Mouse (Mus musculus) ES-E14 (cell line): ENCODE results near the gene Edn1. TPM values are rescaled to one million over a fixed set of nuclear protein-coding genes. Genes with fewer than 3 reads are reported as not detected.

Source experiments
- DNase-seq: peaks from one replicate; pipeline ENCODE4 v3.0.0-alpha.2; 2013; ENCODE audit warnings: low read depth, low spot score
- H3K27ac ChIP-seq: 2 replicates; pipeline ENCODE4 v1.5.1; 2012; ENCODE audit warnings: low read depth, mild to moderate bottlenecking, low read length, moderate library complexity, mixed read lengths; ENCODE audit not compliant: poor library complexity, insufficient read depth, severe bottlenecking
- H3K36me3 ChIP-seq: 2 replicates; pipeline ENCODE4 v1.6.1; 2012; ENCODE audit warnings: mild to moderate bottlenecking, low read length, moderate library complexity, mixed read lengths; ENCODE audit not compliant: control insufficient read depth, poor library complexity, insufficient read depth, severe bottlenecking
- H3K4me1 ChIP-seq, 2 experiments: fragments of 150-350 bp in 1 of 2; sonication (generic) in 1 of 2; 2 replicates each; pipeline ENCODE4 v1.6.1; 2012; ENCODE audit warnings: low read length in 2 of 2, mild to moderate bottlenecking in 1 of 2, mixed read lengths in 1 of 2; ENCODE audit not compliant: control insufficient read depth in 2 of 2, insufficient read depth in 2 of 2, poor library complexity in 1 of 2
- H3K4me3 ChIP-seq, 2 experiments: fragments of 150-350 bp in 1 of 2; sonication (generic) in 1 of 2; 2 replicates each; pipeline ENCODE4 v1.5.1; 2012; ENCODE audit warnings: low read length in 2 of 2, low read depth in 1 of 2, mild to moderate bottlenecking in 1 of 2, mixed read lengths in 1 of 2; ENCODE audit not compliant: insufficient read depth in 1 of 2, poor library complexity in 1 of 2, severe bottlenecking in 1 of 2
- H3K9ac ChIP-seq: 2 replicates; pipeline ENCODE4 v1.6.1; 2012; ENCODE audit warnings: low read depth, mild to moderate bottlenecking, low read length, mixed read lengths; ENCODE audit not compliant: poor library complexity, insufficient read depth, severe bottlenecking
- H3K9me3 ChIP-seq: fragments of 150-350 bp; sonication (generic); 2 replicates; pipeline ENCODE4 v1.6.1; 2012; ENCODE audit warnings: low read depth, mild to moderate bottlenecking, low read length; ENCODE audit not compliant: control insufficient read depth, insufficient read depth
- CHD2 ChIP-seq: IDR thresholded peaks from 2 replicates; pipeline ENCODE4 v1.6.1; 2014; ENCODE audit warnings: mild to moderate bottlenecking, low read depth, low read length, inconsistent platforms
- HCFC1 ChIP-seq: IDR thresholded peaks from 2 replicates; pipeline ENCODE4 v1.6.1; 2012; ENCODE audit warnings: low read length, inconsistent platforms, borderline replicate concordance; ENCODE audit not compliant: insufficient read depth
- MAFK ChIP-seq: IDR thresholded peaks from 2 replicates; pipeline ENCODE4 v1.6.1; 2014; ENCODE audit warnings: mild to moderate bottlenecking, low read depth, low read length, inconsistent platforms; ENCODE audit not compliant: insufficient read depth
- ZC3H11A ChIP-seq: IDR thresholded peaks from 2 replicates; pipeline ENCODE4 v1.6.1; 2012; ENCODE audit warnings: low read depth, mild to moderate bottlenecking, inconsistent platforms, low read length, borderline replicate concordance
- ZNF384 ChIP-seq: IDR thresholded peaks from 2 replicates; pipeline ENCODE4 v1.6.1; 2012; ENCODE audit warnings: low read depth, low read length, inconsistent platforms
- in situ Hi-C, 2 experiments: fragments of 600-800 bp; cut with MboI; formaldehyde crosslinking; loops; one replicate each; pipeline ENCODE4 v1.15.1; 2025; ENCODE audit warnings: low sequenced_read_pairs in 2 of 2, inconsistent platforms in 1 of 2; ENCODE audit not compliant: unreplicated experiment in 2 of 2
- total RNA-seq: library from RNA; depleted of rRNA; stranded (reverse); fragments of 300-350 nt; gene quantifications from 2 replicates; pipeline ENCODE4 v1.2.3, GENCODE M21; 2012

Edn1 gene
- total RNA-seq, 1 experiment: 9.2 TPM

DNA sequence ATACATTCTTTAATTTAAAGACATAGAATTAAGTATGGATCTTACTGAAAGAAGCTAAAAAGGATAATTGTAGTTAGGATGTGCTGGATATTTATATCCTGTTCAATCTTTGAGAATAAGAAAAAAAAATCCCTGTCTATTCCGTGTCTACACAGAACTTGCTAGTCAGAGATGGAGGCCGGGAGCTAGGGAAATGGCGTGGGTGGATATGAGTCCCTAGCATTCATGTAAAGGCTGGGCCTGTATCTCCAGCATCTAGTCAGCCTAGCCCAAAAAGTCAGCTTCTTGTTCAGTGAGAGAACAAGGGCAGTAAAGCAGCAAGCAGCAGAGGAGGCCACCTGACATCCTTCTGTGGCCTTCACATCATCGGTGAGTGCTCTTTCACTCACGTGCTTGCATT is 8.7 kb upstream of the Edn1 start:
- Histone ChIP-seq H3K9ac (no peak overlapping the region), H3K4me3 (no peak overlapping the region), H3K4me1 (0 out of 4 replicates have a peak, but pooled peaks cover 0 to 4% of the 10 kb centered on the region in 2 experiments), H3K9me3 (no peaks in the 10 kb centered on the region), H3K27ac (no peak overlapping the region), H3K36me3 (no peaks in the 10 kb centered on the region)
- TF ChIP-seq MAFK: no peak
- TF ChIP-seq ZNF384: no peak
- no peak for TF ChIP-seq HCFC1
- TF ChIP-seq CHD2: no peak
- TF ChIP-seq ZC3H11A: no peak
- no peak for DNase-seq
- in situ Hi-C loops: no loop called here

DNA sequence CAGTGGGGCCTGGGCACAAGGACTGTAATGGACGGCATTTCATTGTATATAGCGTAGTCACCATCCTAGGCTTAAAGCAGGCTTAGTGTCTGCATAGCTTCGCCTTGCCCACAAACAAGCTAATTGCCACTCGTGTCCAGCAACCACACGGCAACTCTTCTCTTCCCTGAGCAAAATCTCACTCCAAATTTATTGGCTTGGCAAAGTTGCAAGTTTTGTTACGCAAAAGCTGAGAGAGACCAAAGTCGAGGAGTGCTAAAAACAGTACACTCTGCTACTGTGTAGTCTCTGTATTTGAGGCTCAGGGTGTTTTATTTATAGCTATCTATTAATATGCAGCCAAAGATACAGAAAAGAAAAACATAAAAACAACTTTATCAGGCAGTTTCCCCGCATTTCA is 3.0 kb upstream of the Edn1 start:
- Histone ChIP-seq H3K36me3 (no peaks in the 10 kb centered on the region), H3K9me3 (no peaks in the 10 kb centered on the region), H3K4me1 (peaks cover 0 to 8% of the 10 kb centered on the region in 2 experiments; a peak in 2 of 4 replicates), H3K27ac (no peak overlapping the region), H3K9ac (no peak overlapping the region), H3K4me3 (no peak overlapping the region)
- no peak for DNase-seq
- TF ChIP-seq CHD2: no peak
- TF ChIP-seq HCFC1: no peak
- no peak for TF ChIP-seq ZC3H11A
- no peak for TF ChIP-seq MAFK
- in situ Hi-C loops: no loop called here

DNA sequence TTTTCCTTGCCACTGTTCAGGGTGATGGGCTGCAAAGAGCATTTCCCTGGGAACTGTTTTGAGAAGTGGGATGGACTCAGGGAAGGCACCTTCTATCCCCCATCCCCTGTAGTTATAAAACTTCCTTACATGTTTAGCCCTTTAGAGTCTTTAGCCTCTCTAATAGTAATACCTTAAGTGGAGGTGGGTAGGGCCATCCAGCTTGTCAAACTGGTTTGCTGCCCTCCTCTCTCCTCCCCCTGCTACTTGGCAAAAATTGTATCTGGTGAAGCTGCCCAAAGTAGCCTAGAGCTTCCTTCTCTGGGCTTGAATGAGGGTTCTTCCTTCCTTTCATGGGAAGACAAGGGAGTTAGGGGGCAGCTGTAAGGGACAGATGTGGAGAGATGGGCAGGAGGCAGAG is 2.5 kb upstream of the Edn1 start:
- Histone ChIP-seq H3K4me3 (no peak overlapping the region), H3K9ac (no peak overlapping the region), H3K27ac (no peak overlapping the region), H3K36me3 (no peaks in the 10 kb centered on the region), H3K4me1 (peaks cover 0 to 8% of the 10 kb centered on the region in 2 experiments; a peak in 2 of 4 replicates), H3K9me3 (no peaks in the 10 kb centered on the region)
- DNase-seq: no peak
- TF ChIP-seq MAFK (no peak), HCFC1 (no peak), ZC3H11A (no peak), CHD2 (no peak), ZNF384 (no peak)
- in situ Hi-C loops: no loop called here

DNA sequence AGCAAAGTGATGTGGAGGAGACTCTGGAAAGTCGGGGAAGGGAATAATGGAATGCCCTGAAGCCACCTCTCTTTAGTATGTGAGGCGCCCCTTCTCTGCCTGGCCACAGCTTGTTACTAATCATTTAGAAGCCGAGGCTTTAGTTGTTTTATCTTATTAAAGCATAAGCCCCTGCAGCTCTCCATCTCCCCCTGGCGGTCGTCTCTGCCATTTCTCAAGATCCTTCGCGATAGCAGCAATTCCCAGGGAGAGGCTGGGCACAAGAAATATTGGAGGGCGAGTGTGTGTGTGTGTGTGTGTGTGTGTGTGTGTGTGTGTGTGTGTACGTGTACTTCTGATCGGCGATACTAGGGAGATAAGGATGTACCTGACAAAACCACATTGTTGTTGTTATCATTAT is 709 bp upstream of the Edn1 start:
- TF ChIP-seq ZC3H11A (peak; percentile 39; the same call in 1 of the 2 replicates), ZNF384 (no peak)

More for the DNA sequence above, 709 bp upstream of the Edn1 start:
- in situ Hi-C loops: no loop called here
- no peak overlapping the region for H3K9ac ChIP-seq
- peak overlapping the region; percentile 54 to 63; a peak in 2 of 4 replicates for H3K4me3 ChIP-seq
- H3K9me3 ChIP-seq: no peaks in the 10 kb centered on the region
- peaks cover 0 to 8% of the 10 kb centered on the region in 2 experiments; a peak in 2 of 4 replicates for H3K4me1 ChIP-seq
- H3K36me3 ChIP-seq: no peaks in the 10 kb centered on the region; the same call in 1 of the 2 replicates
- DNase-seq: peak; percentile 75
- peak overlapping the region; percentile 31; the same call in 1 of the 2 replicates for H3K27ac ChIP-seq
